In the genomic region with DNA sequence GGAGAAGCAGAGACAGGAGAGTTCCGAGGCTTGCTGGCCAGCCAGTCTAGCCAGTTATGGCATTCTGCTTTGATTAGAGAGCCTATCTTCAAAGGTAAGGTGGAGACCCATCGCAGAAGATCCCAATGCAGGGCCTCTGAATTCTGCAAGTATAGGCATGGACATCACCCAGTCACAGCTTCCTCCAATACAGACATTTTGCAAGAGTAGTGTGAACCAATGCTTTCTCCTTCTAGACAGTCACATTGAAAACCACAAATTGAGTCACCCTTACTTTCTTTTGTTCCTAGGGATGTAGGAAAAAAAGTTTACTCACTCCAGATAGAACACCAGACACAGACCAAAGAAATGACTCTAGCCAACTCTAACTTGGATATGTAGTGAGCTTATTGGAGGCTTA, we compare ENCODE assay signal across 32 mouse cellular contexts. TPM values are rescaled to one million over a fixed set of nuclear protein-coding genes. Genes with fewer than 3 reads are reported as not detected.
A peak's percentile ranks its signal among the peaks of the same experiment; 100 is the strongest.
DNase-seq lines count a peak whose midpoint lies in the region; ATAC-seq and TF ChIP-seq lines count a peak whose summit lies in the region.
"Had no signal": no experiment of that assay in that cellular context is flagged by ENCODE, and none has a peak within 500 bp of the region (broad histone marks: within the 10 kb centered on the region; RNA-seq: fewer than 3 reads in every experiment).

No protein-coding gene starts in this region.

- peak; percentile 57 for ATAC-seq in megakaryocyte, adult 5-6 weeks (ENCODE audit: poor library complexity, severe bottlenecking)
- ATAC-seq: forebrain, embryonic 15.5 days; Patski had no signal

- H3K4me3 ChIP-seq in lung, adult 2 months (replicated peaks; ENCODE audit: extremely low read depth, low read depth, low read length) = no peak overlapping the region
- H3K4me3 ChIP-seq: embryonic facial prominence, embryonic 12.5 days; embryonic facial prominence, embryonic 15.5 days; erythroblast, embryonic 14.5 days; forebrain, embryonic 12.5 days; forebrain, embryonic 15.5 days; hindbrain, embryonic 12.5 days; hindbrain, embryonic 15.5 days had no signal

- no peaks in the 10 kb centered on the region for H3K4me1 ChIP-seq in lung, adult 2 months (ENCODE audit: control insufficient read depth, insufficient read depth, low read length)
- H3K4me1 ChIP-seq: embryonic facial prominence, embryonic 12.5 days; embryonic facial prominence, embryonic 15.5 days; forebrain, embryonic 12.5 days; forebrain, embryonic 15.5 days; hindbrain, embryonic 12.5 days; hindbrain, embryonic 15.5 days had no signal

- WGBS in lung, adult 2 months = 78% methylated on average over 2 of the region's 2 CpGs

- DNase-seq in lung, postnatal 25 days (ENCODE audit: low spot score) = peak; percentile 1
- no peak for DNase-seq in lung, adult 2 months
- peak; percentile 1 for DNase-seq in 416B (ENCODE audit: low read depth)
- no peak for DNase-seq in adrenal gland, postnatal 10 days
- no peak for DNase-seq in gastrocnemius, adult 18-20 months (ENCODE audit: low spot score)
- DNase-seq: adrenal gland, postnatal 14 days; cerebellum, adult 11 months; cerebellum, adult 2 months; cerebellum, adult 9-11 months; cerebellum, postnatal 25 days; gastrocnemius, postnatal 10 days; gastrocnemius, postnatal 36 days; heart, adult 11 months had no signal

- no peak for TF ChIP-seq POLR2A in lung, adult 2 months (IDR thresholded peaks at IDR 0.05; ENCODE audit: borderline replicate concordance, extremely low read depth, low read depth, low read length)

- no peak for TF ChIP-seq CTCF in lung, adult 2 months (IDR thresholded peaks at IDR 0.05; ENCODE audit: insufficient read depth, low read length)

RNA-seq across cellular contexts. Expression of a gene that starts 4.3 kb away (rescaled TPM):
- polyA plus RNA-seq in lung, adult 2 months (2012; rRNA removed) = not detected in 2 replicates
- total RNA-seq in megakaryocyte, adult 5-6 weeks (2015) = not detected in 2 replicates
- total RNA-seq in megakaryocyte, adult 5-6 weeks (2017) = not detected in 2 replicates
- not detected for total RNA-seq in adrenal gland, postnatal 10 days (2021)
- not detected for total RNA-seq in gastrocnemius, adult 18-20 months (2021)
- total RNA-seq: adrenal gland, postnatal 14 days; adrenal gland, postnatal 4 days; common myeloid progenitor, adult 5-6 weeks; gastrocnemius, postnatal 10 days; gastrocnemius, postnatal 36 days; heart, adult 8-10 months; heart, postnatal 25 days; hematopoietic stem cell, adult 5-6 weeks had no signal
- polyA plus RNA-seq: erythroblast, embryonic 14.5 days; Patski had no signal

RNA-seq across cellular contexts. Expression of a gene that starts 28.7 kb away (rescaled TPM):
- polyA plus RNA-seq in lung, adult 2 months (2012; rRNA removed) = not detected in 2 replicates
- not detected in 2 replicates for total RNA-seq in megakaryocyte, adult 5-6 weeks (2015)
- total RNA-seq in megakaryocyte, adult 5-6 weeks (2017) = not detected in 2 replicates
- total RNA-seq in adrenal gland, postnatal 10 days (2021) = not detected
- not detected for total RNA-seq in gastrocnemius, adult 18-20 months (2021)
- total RNA-seq: adrenal gland, adult 18-20 months; adrenal gland, postnatal 14 days; adrenal gland, postnatal 4 days; common myeloid progenitor, adult 5-6 weeks; gastrocnemius, postnatal 10 days; gastrocnemius, postnatal 36 days; heart, adult 8-10 months; heart, postnatal 25 days; hematopoietic stem cell, adult 5-6 weeks had no signal
- polyA plus RNA-seq: cerebellum, adult 2 months; embryonic facial prominence, embryonic 12.5 days; embryonic facial prominence, embryonic 15.5 days; erythroblast, embryonic 14.5 days; forebrain, embryonic 12.5 days; forebrain, embryonic 15.5 days; heart, embryonic 11.5 days; heart, embryonic 14.5 days; heart, postnatal 0 days; hindbrain, embryonic 12.5 days; hindbrain, embryonic 15.5 days; intestine, embryonic 14.5 days; Patski had no signal

RNA-seq across cellular contexts. Expression of a gene that starts 47.2 kb away (rescaled TPM):
- 0.19 and 0.23 TPM in 2 replicates for polyA plus RNA-seq in lung, adult 2 months (2012; rRNA removed)
- total RNA-seq in megakaryocyte, adult 5-6 weeks (2015) = not detected in 2 replicates
- not detected in 2 replicates for total RNA-seq in megakaryocyte, adult 5-6 weeks (2017)
- not detected for total RNA-seq in adrenal gland, postnatal 10 days (2021)
- total RNA-seq in gastrocnemius, adult 18-20 months (2021) = not detected
- total RNA-seq: adrenal gland, adult 18-20 months; adrenal gland, postnatal 14 days; adrenal gland, postnatal 4 days; common myeloid progenitor, adult 5-6 weeks; gastrocnemius, postnatal 10 days; gastrocnemius, postnatal 36 days; heart, adult 8-10 months; heart, postnatal 25 days; hematopoietic stem cell, adult 5-6 weeks had no signal
- polyA plus RNA-seq: embryonic facial prominence, embryonic 12.5 days; embryonic facial prominence, embryonic 15.5 days; erythroblast, embryonic 14.5 days; forebrain, embryonic 12.5 days; forebrain, embryonic 15.5 days; heart, embryonic 11.5 days; heart, embryonic 14.5 days; heart, postnatal 0 days; hindbrain, embryonic 12.5 days; hindbrain, embryonic 15.5 days; intestine, embryonic 14.5 days; Patski had no signal

RNA-seq across cellular contexts. Expression of a gene that starts 58.8 kb away (rescaled TPM):
- 314 and 349 TPM in 2 replicates for polyA plus RNA-seq in lung, adult 2 months (2012; rRNA removed)
- total RNA-seq in megakaryocyte, adult 5-6 weeks (2015) = 13.1 and 14.1 TPM in 2 replicates
- total RNA-seq in megakaryocyte, adult 5-6 weeks (2017) = 4.0 and 5.0 TPM in 2 replicates
- total RNA-seq in adrenal gland, postnatal 10 days (2021) = 10 to 100 TPM; 87.7 to 93.6 TPM
- 10 to 100 TPM; 47.1 to 57.3 TPM for total RNA-seq in gastrocnemius, adult 18-20 months (2021)

Comparison
In these comparisons a context has a peak if more than half of its experiments do, and no peak if none do; other contexts are left out.
1. DNase-seq: peak in lung, postnatal 25 days (single experiment) and 416B (single experiment); none in lung, adult 2 months (single experiment), adrenal gland, postnatal 10 days (single experiment) and gastrocnemius, adult 18-20 months (single experiment).